Mouse (Mus musculus) heart, postnatal 10 days (tissue): Measurements from ENCODE around the gene Dock11. TPM values are rescaled to one million over a fixed set of nuclear protein-coding genes. Genes with fewer than 3 reads are reported as not detected.

Experiments
- DNase-seq, 2 experiments: peaks; one replicate each; pipeline ENCODE4 v3.0.0; 2021
- intact Hi-C: fragments of 180-260 bp; cut with DNase I; formaldehyde crosslinking; loops from one replicate; pipeline ENCODE4 v1.15.1; 2025
- total RNA-seq, 2 experiments: library from RNA; stranded (reverse); gene quantifications; 2 replicates each; pipeline ENCODE4 v1.2.3; 2021

The Dock11 gene
- total RNA-seq, 2 experiments from 2014 or later, result 8.0 to 10.4 TPM

GRCm38 (mm10) chrX:36088464-36089256, 200.0 kb downstream of the Dock11 start:
- no peak for DNase-seq
- intact Hi-C loops, result no loop called here

- DNase-seq, result no peak
- intact Hi-C loops, result no loop called here
These were observed 212.3 kb downstream of the Dock11 start for GRCm38 (mm10) chrX:36100883-36101282.

GRCm38 (mm10) chrX:36101318-36101717, 212.7 kb downstream of the Dock11 start:
- DNase-seq, result no peak
- intact Hi-C loops, result no loop called here

GRCm38 (mm10) chrX:36108601-36109000, 220.0 kb downstream of the Dock11 start:
- intact Hi-C loops, result loop anchor here (2.0 kb wide), 1 partner anchor 74 kb away; no protein-coding TSS in a partner anchor
- DNase-seq, result no peak

GRCm38 (mm10) chrX:36111622-36112421, 223.2 kb downstream of the Dock11 start, which contains the start of gene Il13ra1:
Il13ra1 (plus strand) TSS chrX:36112110.
- DNase-seq, result peak; percentile 56 to 63
- intact Hi-C loops, result loop anchor here (5.0 kb wide), 1 partner anchor 35 kb away; no protein-coding TSS in a partner anchor

- peak in 1 of 2 experiments; percentile 57 for DNase-seq
- intact Hi-C loops, result loop anchor here (5.0 kb wide), 1 partner anchor 35 kb away; no protein-coding TSS in a partner anchor
These were observed 223.8 kb downstream of the Dock11 start for GRCm38 (mm10) chrX:36112422-36112750.

- intact Hi-C loops, result loop anchor here (5.0 kb wide), 2 partner anchors 33 to 48 kb away; no protein-coding TSS in a partner anchor
- no peak for DNase-seq
These were observed 226.5 kb downstream of the Dock11 start for GRCm38 (mm10) chrX:36115171-36115570.

Other genes starting within 250 kb of the Dock11 start
- 10 to 100 TPM; 46.3 to 56.7 TPM for gene Il13ra1, start 223.3 kb downstream of the Dock11 start, total RNA-seq